Mouse (Mus musculus) ES-Bruce4 (cell line): ENCODE measurements around the gene Ttc7b. TPM values are rescaled to one million over a fixed set of nuclear protein-coding genes. Genes with fewer than 3 reads are reported as not detected.

Source experiments
- H3K27ac ChIP-seq: 2 replicates; pipeline ENCODE4 v1.5.1; 2012; ENCODE audit warnings: low read length, inconsistent platforms; ENCODE audit not compliant: insufficient read depth
- H3K27me3 ChIP-seq: 2 replicates; pipeline ENCODE4 v1.6.1; 2012; ENCODE audit warnings: mild to moderate bottlenecking, low read length, inconsistent platforms; ENCODE audit not compliant: control insufficient read depth, poor library complexity, insufficient read depth, severe bottlenecking
- H3K36me3 ChIP-seq: 2 replicates; pipeline ENCODE4 v1.6.1; 2012; ENCODE audit warnings: inconsistent platforms, mild to moderate bottlenecking, low read length, moderate library complexity; ENCODE audit not compliant: control insufficient read depth, poor library complexity, insufficient read depth, severe bottlenecking
- H3K4me1 ChIP-seq: one replicate; pipeline ENCODE4 v1.8.1; 2011; ENCODE audit warnings: low read length; ENCODE audit not compliant: control insufficient read depth, insufficient read depth
- H3K4me3 ChIP-seq: 2 replicates; pipeline ENCODE4 v1.5.1; 2011; ENCODE audit warnings: low read depth, mild to moderate bottlenecking, low read length
- H3K9ac ChIP-seq: 2 replicates; pipeline ENCODE4 v1.6.1; 2012; ENCODE audit warnings: low read depth, mild to moderate bottlenecking, inconsistent platforms; ENCODE audit not compliant: poor library complexity, severe bottlenecking
- H3K9me3 ChIP-seq: replicated peaks from 2 replicates; pipeline ENCODE4 v1.6.1; 2012; ENCODE audit warnings: mild to moderate bottlenecking, low read length, inconsistent platforms; ENCODE audit not compliant: control insufficient read depth, poor library complexity, insufficient read depth, severe bottlenecking
- CTCF ChIP-seq: IDR thresholded peaks from one replicate; pipeline ENCODE4 v1.8.1; 2011; ENCODE audit warnings: low read depth, low read length
- EP300 ChIP-seq: IDR thresholded peaks from 2 replicates; pipeline ENCODE4 v1.6.1; 2011; ENCODE audit warnings: low read depth, low read length; ENCODE audit not compliant: insufficient read depth
- POLR2A ChIP-seq: IDR thresholded peaks from one replicate; pipeline ENCODE4 v1.8.1; 2011; ENCODE audit warnings: low read length; ENCODE audit not compliant: insufficient read depth
- polyA plus RNA-seq: library from polyadenylated mRNA; stranded (reverse); fragments of >200 nt; gene quantifications from 2 replicates; pipeline ENCODE4 v1.2.4, GENCODE M21; 2011; ENCODE audit warnings: low read depth; ENCODE audit not compliant: missing spikeins, insufficient read depth, insufficient read length

Gene Ttc7b
- polyA plus RNA-seq, 1 experiment = 61.1 TPM

DNA sequence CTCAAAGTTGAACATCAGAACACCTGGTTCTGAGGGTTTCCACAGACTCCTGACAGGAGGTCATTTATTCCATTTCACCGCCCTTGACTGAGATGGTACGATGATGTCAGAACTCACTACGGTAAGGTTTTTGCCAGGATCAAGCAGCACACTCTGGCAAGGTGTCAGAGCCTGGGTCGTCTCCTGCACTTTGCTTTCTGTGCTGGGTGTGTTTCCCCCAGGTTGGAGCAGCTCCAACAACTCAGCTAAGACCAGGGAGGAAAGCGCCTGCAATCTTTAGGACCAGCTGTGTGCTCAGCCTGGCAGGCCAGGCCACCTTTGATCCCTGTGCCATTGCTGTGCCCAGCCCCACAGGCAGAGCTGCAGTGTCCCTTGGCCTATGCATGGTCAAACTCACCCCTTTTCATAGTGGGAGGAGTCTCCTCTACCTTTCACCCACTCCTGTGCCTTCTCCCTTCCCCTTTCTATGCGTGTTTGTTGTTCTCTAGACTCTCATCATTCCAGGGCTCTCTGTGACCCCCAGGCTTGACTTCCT, 98.3 kb downstream of the Ttc7b start:
- H3K36me3 ChIP-seq = no peaks in the 10 kb centered on the region
- H3K9me3 ChIP-seq = no peaks in the 10 kb centered on the region
- TF ChIP-seq CTCF = no peak
- no peak for TF ChIP-seq POLR2A
- no peak for TF ChIP-seq EP300
- H3K4me1 ChIP-seq = no peaks in the 10 kb centered on the region
- no peak overlapping the region for H3K9ac ChIP-seq
- H3K4me3 ChIP-seq = no peak overlapping the region
- no peak overlapping the region for H3K27ac ChIP-seq
- no peaks in the 10 kb centered on the region for H3K27me3 ChIP-seq

DNA sequence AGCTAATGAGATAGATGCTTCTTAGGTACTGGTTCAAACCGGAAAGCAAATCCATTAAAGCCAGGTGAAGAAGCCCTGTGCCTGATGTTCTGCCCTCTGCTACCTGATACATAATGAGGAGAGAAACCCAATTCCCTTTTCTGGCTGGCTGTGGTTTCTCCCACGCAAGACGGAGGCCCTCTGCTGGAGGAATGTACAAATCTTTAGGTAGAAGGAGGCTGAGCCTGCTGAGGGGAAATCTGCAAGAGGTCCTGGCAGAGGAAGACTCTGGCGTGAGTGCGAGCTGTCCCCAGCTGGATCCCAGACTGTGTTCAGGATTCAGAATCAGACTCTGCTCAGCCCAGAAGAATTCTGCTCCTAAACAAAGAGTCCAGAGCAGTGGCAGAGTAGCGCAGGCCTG, 99.1 kb downstream of the Ttc7b start:
- Histone ChIP-seq H3K27me3 (no peaks in the 10 kb centered on the region), H3K4me3 (no peak overlapping the region), H3K27ac (no peak overlapping the region), H3K36me3 (no peaks in the 10 kb centered on the region), H3K9ac (no peak overlapping the region), H3K9me3 (no peaks in the 10 kb centered on the region), H3K4me1 (no peaks in the 10 kb centered on the region)
- TF ChIP-seq POLR2A (no peak), CTCF (peak; percentile 25)

DNA sequence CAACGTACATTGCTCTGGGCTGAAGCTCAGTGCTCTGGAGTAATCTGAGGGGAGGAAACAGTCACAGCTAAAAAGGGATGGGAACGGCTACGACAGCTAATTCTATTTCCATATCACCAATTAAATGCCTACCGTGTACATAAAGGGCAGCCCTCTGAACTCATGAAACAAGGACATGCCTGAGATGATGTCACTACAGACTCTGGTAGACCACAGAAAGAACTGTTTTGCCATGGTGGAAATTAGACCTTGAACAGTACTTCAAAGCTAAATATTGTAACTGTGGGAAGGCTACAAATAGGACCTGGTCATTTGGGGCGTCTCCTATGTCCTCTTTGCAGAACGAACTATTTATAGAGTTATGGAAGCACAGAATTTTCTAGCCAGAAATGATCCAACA, 99.7 kb downstream of the Ttc7b start:
- H3K4me3 ChIP-seq = no peak overlapping the region
- TF ChIP-seq POLR2A = no peak
- TF ChIP-seq EP300 = no peak
- TF ChIP-seq CTCF = no peak
- no peaks in the 10 kb centered on the region for H3K4me1 ChIP-seq

DNA sequence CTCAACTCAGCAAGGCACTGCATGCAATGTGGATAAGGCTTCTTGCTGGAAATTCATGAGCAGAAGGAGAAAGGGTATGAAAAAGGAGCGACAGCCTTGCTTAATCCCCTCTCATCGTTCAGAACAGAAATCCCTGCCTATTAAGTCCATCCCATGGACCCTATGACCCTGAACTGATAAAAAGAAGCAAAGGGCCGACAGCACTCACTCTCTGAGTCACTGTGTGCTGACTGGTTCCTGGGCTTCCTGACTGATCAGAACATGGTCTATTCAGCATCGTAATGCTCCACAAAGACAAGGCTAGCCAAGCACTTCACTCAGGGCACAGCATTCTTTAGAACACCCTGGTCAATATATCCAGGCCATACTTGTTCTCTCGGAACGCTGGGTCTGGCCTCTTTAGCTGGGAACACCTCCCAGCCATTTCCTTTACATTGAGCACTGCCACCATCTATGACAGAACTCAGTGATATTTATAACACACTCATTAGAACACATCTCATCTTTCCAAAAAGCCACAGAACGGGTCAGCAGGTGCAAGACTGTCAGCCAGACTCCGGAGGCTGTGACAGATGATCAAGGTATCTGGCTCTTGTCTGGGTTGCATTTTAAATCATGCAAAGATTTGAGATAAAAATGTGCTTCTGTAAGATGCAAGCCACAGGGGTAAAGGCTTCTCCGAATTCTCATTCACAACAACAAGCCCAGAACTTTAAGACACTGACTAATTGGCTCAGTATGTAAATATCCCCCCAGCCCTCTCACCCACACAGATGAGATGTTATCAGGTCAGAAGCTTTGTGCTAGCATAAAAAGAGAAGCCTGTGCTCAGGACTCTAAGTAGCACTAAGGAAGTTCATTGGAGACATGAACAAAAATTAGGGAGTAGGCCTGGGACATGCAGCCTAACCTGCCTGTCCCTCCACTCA, 100.4 kb downstream of the Ttc7b start:
- H3K4me1 ChIP-seq = no peaks in the 10 kb centered on the region
- H3K9ac ChIP-seq = no peak overlapping the region
- no peaks in the 10 kb centered on the region for H3K36me3 ChIP-seq
- no peak overlapping the region for H3K4me3 ChIP-seq
- H3K27me3 ChIP-seq = no peaks in the 10 kb centered on the region
- H3K9me3 ChIP-seq = no peaks in the 10 kb centered on the region
- no peak overlapping the region for H3K27ac ChIP-seq
- no peak for TF ChIP-seq POLR2A
- no peak for TF ChIP-seq CTCF
- TF ChIP-seq EP300 = no peak

More for the DNA sequence above, 99.7 kb downstream of the Ttc7b start:
- Histone ChIP-seq H3K27ac (no peak overlapping the region), H3K36me3 (no peaks in the 10 kb centered on the region), H3K27me3 (no peaks in the 10 kb centered on the region), H3K9me3 (no peaks in the 10 kb centered on the region), H3K9ac (no peak overlapping the region)

DNA sequence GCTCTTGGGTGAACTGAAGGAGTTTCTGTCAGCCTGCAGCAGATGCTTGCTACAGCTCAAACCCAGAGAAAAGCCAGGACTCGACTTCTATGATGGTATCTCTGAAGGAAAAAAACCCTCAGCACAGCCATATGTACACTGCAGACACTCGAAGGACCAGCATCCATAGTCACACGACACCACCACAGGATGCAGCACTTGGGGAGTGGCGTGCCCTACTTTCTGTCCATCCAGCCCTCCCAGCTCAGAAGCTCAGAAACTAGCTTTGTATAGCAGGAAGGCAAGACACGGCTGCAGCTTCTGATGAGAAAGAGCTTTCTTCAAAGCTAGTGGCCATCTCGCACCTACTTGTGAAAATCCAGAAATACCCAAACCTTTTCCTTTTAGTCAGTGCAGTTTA, 104.8 kb downstream of the Ttc7b start:
- Histone ChIP-seq H3K9me3 (no peaks in the 10 kb centered on the region), H3K4me1 (no peaks in the 10 kb centered on the region), H3K36me3 (peaks cover 3% of the 10 kb centered on the region; the same call in 1 of the 2 replicates), H3K27ac (no peak overlapping the region), H3K9ac (no peak overlapping the region), H3K4me3 (no peak overlapping the region), H3K27me3 (no peaks in the 10 kb centered on the region)
- TF ChIP-seq EP300 (no peak), POLR2A (no peak), CTCF (no peak)

DNA sequence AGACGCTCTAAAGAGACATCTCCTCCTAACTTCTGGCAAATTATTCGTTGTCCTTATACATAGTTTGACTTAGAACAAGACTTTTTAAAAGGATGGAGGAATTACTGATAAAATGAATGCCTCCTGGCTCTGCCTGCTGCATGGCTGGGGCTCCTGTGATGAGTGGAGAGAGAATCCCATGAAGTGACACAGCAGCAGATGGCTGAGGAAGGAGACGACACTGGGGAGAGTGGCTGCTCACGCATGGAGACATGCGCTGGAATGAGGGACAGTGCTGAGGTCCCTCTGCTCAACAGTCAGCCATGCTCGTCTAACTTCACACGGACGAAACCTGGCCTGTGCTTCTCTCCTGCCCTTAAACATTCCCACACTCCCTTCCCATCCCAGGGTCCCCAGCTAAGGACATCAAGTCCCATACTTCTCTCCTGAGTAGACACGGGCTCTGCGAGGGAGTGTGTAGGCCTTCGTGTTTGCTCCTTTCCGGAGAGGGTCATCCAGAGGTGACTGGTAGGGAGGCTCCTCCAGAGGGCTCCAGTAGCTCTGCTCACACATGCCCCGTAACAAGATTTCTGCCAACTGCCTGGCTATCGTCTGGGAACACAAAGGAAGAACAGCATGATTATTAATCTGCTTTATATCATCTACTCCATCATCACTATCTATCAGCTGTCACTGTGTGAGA, 105.8 kb downstream of the Ttc7b start:
- Histone ChIP-seq H3K9me3 (no peaks in the 10 kb centered on the region), H3K36me3 (peaks cover 3% of the 10 kb centered on the region; the same call in 1 of the 2 replicates)

More for the DNA sequence above, 105.8 kb downstream of the Ttc7b start:
- TF ChIP-seq CTCF (no peak), POLR2A (no peak), EP300 (no peak)
- Histone ChIP-seq H3K4me1 (no peaks in the 10 kb centered on the region), H3K27ac (no peak overlapping the region), H3K4me3 (no peak overlapping the region), H3K27me3 (no peaks in the 10 kb centered on the region), H3K9ac (no peak overlapping the region)
